Mouse (Mus musculus): ENCODE results near the gene Prps1.

- TF ChIP-seq CTCF (IDR thresholded peaks at IDR 0.05; ENCODE audit: low read depth, low read length) (no peak), EP300 (IDR thresholded peaks at IDR 0.05; ENCODE audit: insufficient read depth, low read depth, low read length) (no peak), POLR2A (IDR thresholded peaks at IDR 0.05; ENCODE audit: insufficient read depth, low read length) (no peak)
These were observed 53.4 kb downstream of the Prps1 start for GRCm38 (mm10) chrX:140509817-140510216.

Measured in ES-Bruce4 (cell line).